Mouse (Mus musculus): ENCODE results near the gene Acadm. TPM values are rescaled to one million over a fixed set of nuclear protein-coding genes. Genes with fewer than 3 reads are reported as not detected.

Acadm gene
- polyA plus RNA-seq, 2 experiments, result 42.1 to 57.0 TPM

DNA sequence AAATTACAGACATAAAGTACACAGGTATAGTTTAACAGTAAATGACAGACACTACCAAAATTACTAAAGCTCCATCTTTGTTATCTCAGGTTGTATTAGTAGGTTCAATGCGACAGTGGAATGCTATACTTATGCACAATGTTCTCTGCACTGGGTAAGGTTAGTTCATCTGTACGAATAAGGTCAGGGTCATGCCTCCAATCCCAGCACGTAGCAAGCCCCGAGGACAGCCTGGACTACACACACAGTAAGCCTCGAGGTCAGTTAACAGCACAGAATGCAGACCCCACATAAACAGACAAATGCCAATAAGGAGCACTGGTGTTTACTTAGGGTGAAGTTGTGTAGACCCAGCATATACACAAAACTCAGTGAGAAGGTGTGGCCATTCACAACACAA, 35.5 kb downstream of the Acadm start:
- Histone ChIP-seq H3K36me3 (replicated peaks; ENCODE audit: control insufficient read depth, insufficient read depth, low read depth) (peaks cover 75% of the 10 kb centered on the region), H3K27ac (peak overlapping the region; percentile 49), H3K4me2 (ENCODE audit: low read depth) (peak overlapping the region; percentile 99), H3K9me3 (ENCODE audit: control insufficient read depth, low read length) (no peaks in the 10 kb centered on the region), H3K9ac (replicated peaks) (peak overlapping the region; percentile 99; the same call in 1 of the 2 replicates), H3K27me3 (ENCODE audit: control insufficient read depth, insufficient read depth, low read length) (no peaks in the 10 kb centered on the region), H3K4me1 (replicated peaks; ENCODE audit: control insufficient read depth in 2 of 2, insufficient read depth in 2 of 2, low read length in 1 of 2) (peaks cover 26 to 28% of the 10 kb centered on the region in 2 experiments), H3K4me3 (ENCODE audit: insufficient read depth in 1 of 2, low read depth in 2 of 2, low read length in 2 of 2) (peak overlapping the region; percentile 51 to 98)
- DNase-seq (ENCODE audit: low read depth in 3 of 3, low spot score in 3 of 3) (no peak), ATAC-seq (ENCODE audit: insufficient read depth) (no peak)
- 60% methylated on average over 5 of the region's 5 CpGs for WGBS (ENCODE audit: insufficient replicate concordance)
- TF ChIP-seq CTCF (IDR thresholded peaks at IDR 0.05; ENCODE audit: low read depth), result no peak
- TF ChIP-seq EP300 (IDR thresholded peaks at IDR 0.05; ENCODE audit: low read depth), result no peak

DNA sequence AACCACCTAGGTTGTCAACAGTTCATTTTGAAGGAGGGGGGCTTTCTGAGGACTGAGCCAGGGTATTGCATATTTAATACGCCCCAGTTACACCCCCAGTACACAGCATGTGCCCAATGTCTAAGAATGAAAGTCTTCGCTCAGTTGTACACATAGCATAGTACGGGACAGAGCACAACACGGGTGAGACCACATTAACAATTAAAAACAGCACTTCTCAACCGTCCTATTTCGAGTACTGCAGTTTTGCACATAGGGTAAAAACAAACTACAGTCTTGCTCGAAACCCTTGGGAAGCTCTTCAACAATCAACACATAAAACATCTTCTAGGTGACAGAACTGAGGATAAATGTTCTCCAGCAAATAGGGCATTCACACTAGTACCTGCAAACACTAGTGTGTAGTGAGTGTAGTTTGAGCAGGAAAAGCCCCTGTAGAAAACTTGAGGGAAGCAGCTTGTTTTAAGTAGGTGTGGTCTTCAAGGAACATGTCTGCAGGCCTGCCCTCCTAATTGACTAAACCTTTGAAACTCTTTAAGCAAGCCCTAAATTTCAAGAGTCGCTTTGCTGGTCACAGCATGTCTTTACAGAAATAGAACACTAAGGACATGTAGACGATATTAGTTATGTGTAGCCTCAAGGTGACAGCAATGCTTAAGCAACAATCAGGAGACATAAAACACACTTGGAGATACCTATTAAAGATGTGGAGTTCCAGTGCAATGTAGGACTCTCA, 38.1 kb downstream of the Acadm start, which contains the start of gene Msh4:
Gene Msh4, minus strand, starts transcription at position 3 of the 736 bp plus-strand sequence.
- H3K4me1 ChIP-seq (replicated peaks; ENCODE audit: control insufficient read depth in 2 of 2, insufficient read depth in 2 of 2, low read length in 1 of 2), result peaks cover 27 to 31% of the 10 kb centered on the region in 2 experiments
- ATAC-seq (ENCODE audit: insufficient read depth) (peak; percentile 19), DNase-seq (ENCODE audit: low read depth in 3 of 3, low spot score in 3 of 3) (no peak)
- H3K4me3 ChIP-seq (ENCODE audit: insufficient read depth in 1 of 2, low read depth in 2 of 2, low read length in 2 of 2), result no peak within 1 kb of the TSS
- no peaks in the 10 kb centered on the region for H3K27me3 ChIP-seq (ENCODE audit: control insufficient read depth, insufficient read depth, low read length)
- no peak within 1 kb of the TSS for H3K4me2 ChIP-seq (ENCODE audit: low read depth)
- no peak within 1 kb of the TSS; the same call in 1 of the 2 replicates for H3K27ac ChIP-seq
- no peak within 1 kb of the TSS for H3K9ac ChIP-seq (replicated peaks)
- H3K36me3 ChIP-seq (replicated peaks; ENCODE audit: control insufficient read depth, insufficient read depth, low read depth), result peaks cover 77% of the 10 kb centered on the region
- TF ChIP-seq CTCF (IDR thresholded peaks at IDR 0.05; ENCODE audit: low read depth) (no peak), EP300 (IDR thresholded peaks at IDR 0.05; ENCODE audit: low read depth) (no peak)
- WGBS (ENCODE audit: insufficient replicate concordance), result 71% methylated on average over 9 of the region's 9 CpGs
- H3K9me3 ChIP-seq (ENCODE audit: control insufficient read depth, low read length), result no peaks in the 10 kb centered on the region

DNA sequence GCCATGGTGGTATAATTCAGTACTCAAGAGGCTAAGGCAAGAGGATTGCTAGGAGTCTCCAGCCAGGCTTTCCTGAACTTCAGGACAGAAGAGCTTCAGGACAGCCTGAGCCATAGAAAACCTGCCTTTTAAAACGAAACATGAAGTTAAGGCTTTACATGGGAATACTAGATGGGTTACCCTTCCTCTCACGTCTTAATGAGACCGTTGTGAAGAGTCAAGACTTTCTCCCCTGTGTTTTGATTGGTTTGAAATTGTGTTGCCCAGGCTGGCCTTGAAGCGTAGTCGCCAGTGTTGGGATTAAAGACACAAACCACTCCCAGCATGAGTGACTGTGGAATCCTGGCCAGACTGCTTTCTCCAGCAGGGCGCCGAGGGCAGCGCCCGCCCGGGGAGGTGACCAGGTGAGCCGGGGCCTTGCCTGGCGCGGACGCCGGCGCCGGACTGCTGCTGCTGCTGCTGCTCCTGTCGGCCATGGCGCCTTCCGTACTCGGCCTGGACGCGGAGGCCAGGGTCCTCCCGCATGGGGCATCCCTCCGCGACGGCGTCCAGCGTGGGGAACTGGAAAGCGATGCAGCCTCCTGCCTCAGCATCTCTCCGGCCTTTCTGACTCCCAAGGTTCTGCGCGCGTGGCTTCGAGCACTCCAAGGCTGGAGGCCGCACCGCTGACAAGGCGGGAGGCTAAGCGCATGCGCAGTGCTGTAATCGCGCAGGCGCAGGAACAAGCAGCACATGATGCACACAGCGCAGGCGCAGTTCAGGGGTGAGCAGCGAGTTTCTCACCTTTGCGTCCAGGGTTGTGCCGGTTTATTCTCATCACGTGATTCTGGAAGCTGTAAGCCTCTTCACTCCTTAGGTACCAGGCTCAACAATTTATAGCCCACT, 38.9 kb downstream of the Acadm start:
- H3K27me3 ChIP-seq (ENCODE audit: control insufficient read depth, insufficient read depth, low read length), result no peaks in the 10 kb centered on the region
- peaks cover 68% of the 10 kb centered on the region for H3K36me3 ChIP-seq (replicated peaks; ENCODE audit: control insufficient read depth, insufficient read depth, low read depth)
- peak; percentile 34 for ATAC-seq (ENCODE audit: insufficient read depth)
- H3K9me3 ChIP-seq (ENCODE audit: control insufficient read depth, low read length), result no peaks in the 10 kb centered on the region
- H3K4me2 ChIP-seq (ENCODE audit: low read depth), result no peak overlapping the region
- whole genome bisulfite sequencing (ENCODE audit: insufficient replicate concordance), result 84% methylated on average over 49 of the region's 49 CpGs
- no peak for DNase-seq (ENCODE audit: low read depth in 3 of 3, low spot score in 3 of 3)
- no peak overlapping the region for H3K9ac ChIP-seq (replicated peaks)
- no peak overlapping the region for H3K4me3 ChIP-seq (ENCODE audit: insufficient read depth in 1 of 2, low read depth in 2 of 2, low read length in 2 of 2)
- H3K4me1 ChIP-seq (replicated peaks; ENCODE audit: control insufficient read depth in 2 of 2, insufficient read depth in 2 of 2, low read length in 1 of 2), result peaks cover 19 to 28% of the 10 kb centered on the region in 2 experiments
- TF ChIP-seq EP300 (IDR thresholded peaks at IDR 0.05; ENCODE audit: low read depth) (no peak), CTCF (IDR thresholded peaks at IDR 0.05; ENCODE audit: low read depth) (no peak)
- H3K27ac ChIP-seq, result no peak overlapping the region; the same call in 1 of the 2 replicates

DNA sequence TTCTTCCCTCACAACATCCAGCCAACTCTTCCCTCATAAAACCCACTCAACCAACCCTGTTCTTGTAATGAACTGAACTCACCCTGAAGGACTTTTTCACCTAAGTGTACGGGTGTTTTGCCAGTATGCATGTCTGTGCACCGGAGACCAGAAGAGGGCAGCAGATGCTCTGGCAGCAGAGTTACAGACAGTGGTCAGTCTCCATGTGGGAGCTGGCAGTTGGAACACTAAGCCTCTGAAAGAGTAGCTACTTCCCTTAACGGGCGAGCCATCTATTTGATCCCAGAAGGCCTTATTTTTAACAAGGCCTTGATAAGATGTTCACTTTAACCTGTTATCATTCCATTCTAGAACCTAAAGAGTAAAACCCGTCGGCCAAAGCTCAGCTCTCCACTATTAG, 39.8 kb downstream of the Acadm start:
- TF ChIP-seq EP300 (IDR thresholded peaks at IDR 0.05; ENCODE audit: low read depth) (no peak), CTCF (IDR thresholded peaks at IDR 0.05; ENCODE audit: low read depth) (peak; percentile 85)
- no peak overlapping the region for H3K4me2 ChIP-seq (ENCODE audit: low read depth)
- H3K4me3 ChIP-seq (ENCODE audit: insufficient read depth in 1 of 2, low read depth in 2 of 2, low read length in 2 of 2), result no peak overlapping the region
- no peak overlapping the region for H3K27ac ChIP-seq
- H3K9me3 ChIP-seq (ENCODE audit: control insufficient read depth, low read length), result no peaks in the 10 kb centered on the region
- H3K4me1 ChIP-seq (replicated peaks; ENCODE audit: control insufficient read depth in 2 of 2, insufficient read depth in 2 of 2, low read length in 1 of 2), result peaks cover 16 to 21% of the 10 kb centered on the region in 2 experiments
- DNase-seq (ENCODE audit: low read depth in 3 of 3, low spot score in 3 of 3) (no peak), ATAC-seq (ENCODE audit: insufficient read depth) (peak; percentile 50)
- H3K27me3 ChIP-seq (ENCODE audit: control insufficient read depth, insufficient read depth, low read length), result no peaks in the 10 kb centered on the region
- no peak overlapping the region for H3K9ac ChIP-seq (replicated peaks)
- WGBS (ENCODE audit: insufficient replicate concordance), result 47% methylated on average over 6 of the region's 6 CpGs
- H3K36me3 ChIP-seq (replicated peaks; ENCODE audit: control insufficient read depth, insufficient read depth, low read depth), result peaks cover 59% of the 10 kb centered on the region

DNA sequence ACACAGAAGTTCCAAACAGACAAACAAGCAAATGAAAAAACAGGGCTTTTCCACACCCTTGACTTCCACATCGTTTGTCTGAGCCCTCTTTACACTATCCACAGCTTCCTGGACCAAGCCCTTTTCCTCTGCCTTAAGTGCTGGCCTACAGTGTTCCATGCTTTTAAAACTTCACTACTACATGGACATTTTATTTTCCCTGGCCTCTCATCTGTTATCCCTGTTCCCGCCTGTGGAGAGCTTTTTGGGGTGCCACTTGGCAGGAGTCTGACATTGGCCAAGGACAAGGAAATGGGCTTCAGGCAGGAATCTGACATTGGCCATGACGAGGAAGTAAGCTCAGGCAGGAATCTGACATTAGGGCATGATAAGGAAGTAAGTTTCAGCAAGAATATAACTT, 41.8 kb downstream of the Acadm start:
- DNase-seq (ENCODE audit: low read depth in 3 of 3, low spot score in 3 of 3) (no peak), ATAC-seq (ENCODE audit: insufficient read depth) (no peak)
- H3K27ac ChIP-seq, result no peak overlapping the region

More for the DNA sequence above, 41.8 kb downstream of the Acadm start:
- Histone ChIP-seq H3K9ac (replicated peaks) (no peak overlapping the region), H3K4me1 (replicated peaks; ENCODE audit: control insufficient read depth in 2 of 2, insufficient read depth in 2 of 2, low read length in 1 of 2) (peaks cover 9% of the 10 kb centered on the region in 2 experiments), H3K4me3 (ENCODE audit: insufficient read depth in 1 of 2, low read depth in 2 of 2, low read length in 2 of 2) (no peak overlapping the region), H3K27me3 (ENCODE audit: control insufficient read depth, insufficient read depth, low read length) (no peaks in the 10 kb centered on the region), H3K4me2 (ENCODE audit: low read depth) (no peak overlapping the region), H3K9me3 (ENCODE audit: control insufficient read depth, low read length) (no peaks in the 10 kb centered on the region), H3K36me3 (replicated peaks; ENCODE audit: control insufficient read depth, insufficient read depth, low read depth) (peaks cover 39% of the 10 kb centered on the region)
- no peak for TF ChIP-seq CTCF (IDR thresholded peaks at IDR 0.05; ENCODE audit: low read depth)
- TF ChIP-seq EP300 (IDR thresholded peaks at IDR 0.05; ENCODE audit: low read depth), result no peak
- 26% methylated on average over 3 of the region's 3 CpGs for WGBS (ENCODE audit: insufficient replicate concordance)

All from liver, embryonic 14.5 days (tissue).